Mouse (Mus musculus): ENCODE results near the gene Foxj3. TPM values are rescaled to one million over a fixed set of nuclear protein-coding genes. Genes with fewer than 3 reads are reported as not detected.
A peak's percentile ranks its signal among the peaks of the same experiment; 100 is the strongest.

Gene Foxj3
- polyA plus RNA-seq, 1 experiment from 2014 or later = 39.0 TPM

DNA sequence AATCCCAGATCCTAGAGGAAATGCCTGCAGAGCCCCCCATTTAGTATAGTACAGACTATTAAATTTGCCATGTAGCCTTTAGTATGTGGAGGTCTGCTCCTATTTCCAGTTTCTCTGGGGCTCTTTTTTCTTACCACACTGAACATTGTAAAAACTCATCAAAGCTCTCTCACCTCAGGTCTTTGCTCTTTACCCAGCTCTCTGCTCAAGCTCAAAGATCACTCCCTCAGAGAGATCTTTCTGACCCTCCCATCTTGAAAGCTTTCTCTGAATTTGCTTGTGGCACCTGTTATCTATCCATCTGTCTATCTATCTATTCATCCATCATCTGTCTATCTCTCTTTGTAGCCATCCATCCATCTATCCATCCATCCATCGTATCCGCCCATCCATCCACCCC, 128.4 kb downstream of the Foxj3 start:
- WGBS = 89% methylated on average over 2 of the region's 2 CpGs
- Histone ChIP-seq H3K9me3 (ENCODE audit: control insufficient read depth, low read length) (no peaks in the 10 kb centered on the region), H3K4me3 (replicated peaks; ENCODE audit: low read length) (no peak overlapping the region), H3K27ac (ENCODE audit: low read length) (no peak overlapping the region), H3K9ac (replicated peaks; ENCODE audit: low read depth, low read length) (no peak overlapping the region), H3K36me3 (ENCODE audit: control insufficient read depth, insufficient read depth) (no peaks in the 10 kb centered on the region), H3K4me1 (replicated peaks; ENCODE audit: control insufficient read depth, insufficient read depth, low read length) (peaks cover 13% of the 10 kb centered on the region), H3K27me3 (replicated peaks; ENCODE audit: control insufficient read depth, insufficient read depth, low read length) (no peaks in the 10 kb centered on the region), H3K4me2 (ENCODE audit: low read length) (no peak overlapping the region)
- ATAC-seq = no peak

GRCm38 (mm10) chr4:119666116-119666515, 129.3 kb downstream of the Foxj3 start:
- Histone ChIP-seq H3K27ac (ENCODE audit: low read length) (no peak overlapping the region), H3K9ac (replicated peaks; ENCODE audit: low read depth, low read length) (no peak overlapping the region), H3K9me3 (ENCODE audit: control insufficient read depth, low read length) (no peaks in the 10 kb centered on the region), H3K4me2 (ENCODE audit: low read length) (no peak overlapping the region), H3K4me1 (replicated peaks; ENCODE audit: control insufficient read depth, insufficient read depth, low read length) (peaks cover 21% of the 10 kb centered on the region), H3K27me3 (replicated peaks; ENCODE audit: control insufficient read depth, insufficient read depth, low read length) (no peaks in the 10 kb centered on the region), H3K4me3 (replicated peaks; ENCODE audit: low read length) (no peak overlapping the region), H3K36me3 (ENCODE audit: control insufficient read depth, insufficient read depth) (no peaks in the 10 kb centered on the region)
- no peak for ATAC-seq
- WGBS = 31% methylated on average over 8 of the region's 8 CpGs

- ATAC-seq = no peak
These were observed 130.7 kb downstream of the Foxj3 start for GRCm38 (mm10) chr4:119667454-119667853.

DNA sequence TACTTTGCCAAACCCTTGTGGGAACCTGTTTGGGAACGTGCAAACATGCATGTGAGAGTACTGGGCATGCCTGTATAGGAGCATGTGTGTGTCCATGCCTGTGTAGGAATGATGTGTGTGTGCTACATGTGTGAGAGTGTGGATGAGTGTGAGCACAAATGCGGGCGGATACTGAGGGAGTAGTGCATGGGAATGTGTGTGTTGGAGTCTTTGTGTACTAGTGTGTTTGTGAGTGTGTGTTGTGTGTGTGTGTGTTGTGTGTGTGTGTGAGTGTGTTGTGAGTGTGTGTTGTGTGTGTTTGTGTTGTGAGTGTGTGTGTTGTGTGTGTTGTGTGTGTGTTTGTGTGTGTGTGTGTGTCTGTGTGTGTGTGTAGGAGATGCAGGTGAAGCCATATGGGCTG, 131.4 kb downstream of the Foxj3 start:
- ATAC-seq = no peak
- Histone ChIP-seq H3K36me3 (ENCODE audit: control insufficient read depth, insufficient read depth) (no peaks in the 10 kb centered on the region), H3K4me3 (replicated peaks; ENCODE audit: low read length) (no peak overlapping the region), H3K9ac (replicated peaks; ENCODE audit: low read depth, low read length) (no peak overlapping the region), H3K9me3 (ENCODE audit: control insufficient read depth, low read length) (no peaks in the 10 kb centered on the region), H3K27ac (ENCODE audit: low read length) (no peak overlapping the region), H3K4me2 (ENCODE audit: low read length) (no peak overlapping the region), H3K27me3 (replicated peaks; ENCODE audit: control insufficient read depth, insufficient read depth, low read length) (no peaks in the 10 kb centered on the region), H3K4me1 (replicated peaks; ENCODE audit: control insufficient read depth, insufficient read depth, low read length) (peaks cover 21% of the 10 kb centered on the region)
- 91% methylated on average over 3 of the region's 3 CpGs for WGBS

More at GRCm38 (mm10) chr4:119667454-119667853, 130.7 kb downstream of the Foxj3 start:
- H3K27me3 ChIP-seq (replicated peaks; ENCODE audit: control insufficient read depth, insufficient read depth, low read length) = no peaks in the 10 kb centered on the region
- no peaks in the 10 kb centered on the region for H3K9me3 ChIP-seq (ENCODE audit: control insufficient read depth, low read length)
- no peak overlapping the region for H3K4me2 ChIP-seq (ENCODE audit: low read length)
- H3K9ac ChIP-seq (replicated peaks; ENCODE audit: low read depth, low read length) = no peak overlapping the region
- H3K27ac ChIP-seq (ENCODE audit: low read length) = no peak overlapping the region
- no peak overlapping the region for H3K4me3 ChIP-seq (replicated peaks; ENCODE audit: low read length)
- 17% methylated on average over 5 of the region's 5 CpGs for WGBS
- H3K4me1 ChIP-seq (replicated peaks; ENCODE audit: control insufficient read depth, insufficient read depth, low read length) = peaks cover 21% of the 10 kb centered on the region
- H3K36me3 ChIP-seq (ENCODE audit: control insufficient read depth, insufficient read depth) = no peaks in the 10 kb centered on the region

GRCm38 (mm10) chr4:119668596-119668995, 131.8 kb downstream of the Foxj3 start:
- 80% methylated on average over 4 of the region's 4 CpGs for WGBS
- no peak overlapping the region for H3K4me3 ChIP-seq (replicated peaks; ENCODE audit: low read length)
- H3K9ac ChIP-seq (replicated peaks; ENCODE audit: low read depth, low read length) = no peak overlapping the region
- no peak for ATAC-seq
- no peaks in the 10 kb centered on the region for H3K9me3 ChIP-seq (ENCODE audit: control insufficient read depth, low read length)
- no peak overlapping the region for H3K4me2 ChIP-seq (ENCODE audit: low read length)
- H3K4me1 ChIP-seq (replicated peaks; ENCODE audit: control insufficient read depth, insufficient read depth, low read length) = peaks cover 21% of the 10 kb centered on the region
- H3K27me3 ChIP-seq (replicated peaks; ENCODE audit: control insufficient read depth, insufficient read depth, low read length) = no peaks in the 10 kb centered on the region
- H3K36me3 ChIP-seq (ENCODE audit: control insufficient read depth, insufficient read depth) = no peaks in the 10 kb centered on the region
- no peak overlapping the region; the same call in 1 of the 2 replicates for H3K27ac ChIP-seq (ENCODE audit: low read length)

DNA sequence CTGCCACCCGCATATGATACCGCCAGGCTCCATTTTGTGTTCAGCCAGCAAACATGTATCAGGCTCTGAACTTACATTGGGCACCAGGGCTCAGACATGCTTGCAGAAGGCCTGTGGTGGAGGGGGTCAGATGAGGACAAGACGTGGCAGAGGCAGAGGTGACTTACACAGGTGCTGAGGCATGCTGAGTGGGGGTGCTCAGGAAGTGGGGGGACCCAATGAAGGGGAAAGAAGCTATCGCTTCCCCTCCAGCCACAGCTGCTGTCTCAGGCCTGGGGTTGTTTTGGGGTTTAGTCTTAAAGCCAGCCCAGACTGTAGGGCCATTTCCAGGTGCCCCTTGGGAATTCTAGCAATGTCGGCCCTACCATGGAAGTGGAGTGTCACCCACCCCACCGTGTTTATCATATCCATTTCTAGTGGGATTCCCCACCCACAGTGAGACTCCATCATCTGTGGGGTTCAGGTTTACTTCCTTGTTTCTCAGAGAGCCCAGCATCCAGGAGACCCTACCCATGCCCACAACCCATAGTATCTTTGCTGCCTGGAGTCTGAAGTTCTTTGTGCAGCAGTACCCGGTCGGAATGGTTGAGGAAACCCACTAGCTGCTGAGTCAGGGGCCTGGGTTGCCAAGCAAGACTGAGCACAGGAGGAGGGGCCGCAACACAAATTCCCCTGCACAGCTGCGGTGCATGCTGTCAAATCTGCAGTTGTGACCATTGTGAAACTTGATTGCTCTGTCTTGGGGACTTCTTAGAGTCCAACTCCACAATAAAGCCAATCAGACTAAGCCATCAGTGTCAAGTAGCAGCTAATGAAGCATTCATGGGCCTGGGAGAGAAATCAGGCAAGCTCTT, 132.8 kb downstream of the Foxj3 start:
- Histone ChIP-seq H3K9ac (replicated peaks; ENCODE audit: low read depth, low read length) (no peak overlapping the region), H3K4me3 (replicated peaks; ENCODE audit: low read length) (no peak overlapping the region), H3K4me1 (replicated peaks; ENCODE audit: control insufficient read depth, insufficient read depth, low read length) (peaks cover 21% of the 10 kb centered on the region), H3K9me3 (ENCODE audit: control insufficient read depth, low read length) (no peaks in the 10 kb centered on the region), H3K36me3 (ENCODE audit: control insufficient read depth, insufficient read depth) (no peaks in the 10 kb centered on the region), H3K27ac (ENCODE audit: low read length) (peak overlapping the region; percentile 85), H3K4me2 (ENCODE audit: low read length) (no peak overlapping the region), H3K27me3 (replicated peaks; ENCODE audit: control insufficient read depth, insufficient read depth, low read length) (no peaks in the 10 kb centered on the region)
- peak; percentile 79 for ATAC-seq
- WGBS = 49% methylated on average over 10 of the region's 10 CpGs

- WGBS = 12% methylated on average over 7 of the region's 7 CpGs
- Histone ChIP-seq H3K9me3 (ENCODE audit: control insufficient read depth, low read length) (no peaks in the 10 kb centered on the region), H3K4me3 (replicated peaks; ENCODE audit: low read length) (no peak overlapping the region), H3K36me3 (ENCODE audit: control insufficient read depth, insufficient read depth) (no peaks in the 10 kb centered on the region), H3K4me1 (replicated peaks; ENCODE audit: control insufficient read depth, insufficient read depth, low read length) (peaks cover 21% of the 10 kb centered on the region), H3K9ac (replicated peaks; ENCODE audit: low read depth, low read length) (no peak overlapping the region; the same call in 1 of the 2 replicates), H3K4me2 (ENCODE audit: low read length) (peak overlapping the region; percentile 9; the same call in 1 of the 2 replicates), H3K27ac (ENCODE audit: low read length) (peak overlapping the region; percentile 85), H3K27me3 (replicated peaks; ENCODE audit: control insufficient read depth, insufficient read depth, low read length) (no peaks in the 10 kb centered on the region)
- ATAC-seq = peak; percentile 85
These were observed 133.4 kb downstream of the Foxj3 start for GRCm38 (mm10) chr4:119670210-119670555.

DNA sequence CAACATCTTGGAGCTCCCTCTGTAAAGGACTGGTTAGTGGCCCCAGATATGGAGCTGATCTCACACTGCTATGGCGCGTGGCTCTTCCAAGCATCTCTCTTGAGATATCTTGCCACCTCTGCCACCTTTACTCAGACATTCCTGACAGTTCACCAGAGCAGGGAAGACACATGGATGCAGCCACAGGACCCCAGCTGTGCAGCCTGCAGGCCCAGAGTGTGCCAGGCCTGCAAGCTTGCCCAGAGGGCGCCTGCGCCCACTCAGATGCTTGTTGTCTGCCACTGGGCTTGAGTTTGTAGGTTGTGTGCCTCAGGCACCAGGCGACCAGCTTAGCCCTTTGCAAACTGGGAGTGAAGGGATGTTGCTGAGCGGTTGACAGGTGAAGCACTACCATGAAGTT, 133.9 kb downstream of the Foxj3 start:
- 0 out of 2 replicates have a peak, but pooled peaks have one; percentile 3 for ATAC-seq
- H3K9me3 ChIP-seq (ENCODE audit: control insufficient read depth, low read length) = no peaks in the 10 kb centered on the region
- no peak overlapping the region for H3K4me3 ChIP-seq (replicated peaks; ENCODE audit: low read length)
- peak overlapping the region; percentile 85 for H3K27ac ChIP-seq (ENCODE audit: low read length)
- H3K27me3 ChIP-seq (replicated peaks; ENCODE audit: control insufficient read depth, insufficient read depth, low read length) = no peaks in the 10 kb centered on the region
- WGBS = 79% methylated on average over 6 of the region's 6 CpGs
- peak overlapping the region; percentile 19; the same call in 1 of the 2 replicates for H3K9ac ChIP-seq (replicated peaks; ENCODE audit: low read depth, low read length)
- peaks cover 21% of the 10 kb centered on the region for H3K4me1 ChIP-seq (replicated peaks; ENCODE audit: control insufficient read depth, insufficient read depth, low read length)
- H3K36me3 ChIP-seq (ENCODE audit: control insufficient read depth, insufficient read depth) = no peaks in the 10 kb centered on the region
- no peak overlapping the region for H3K4me2 ChIP-seq (ENCODE audit: low read length)

DNA sequence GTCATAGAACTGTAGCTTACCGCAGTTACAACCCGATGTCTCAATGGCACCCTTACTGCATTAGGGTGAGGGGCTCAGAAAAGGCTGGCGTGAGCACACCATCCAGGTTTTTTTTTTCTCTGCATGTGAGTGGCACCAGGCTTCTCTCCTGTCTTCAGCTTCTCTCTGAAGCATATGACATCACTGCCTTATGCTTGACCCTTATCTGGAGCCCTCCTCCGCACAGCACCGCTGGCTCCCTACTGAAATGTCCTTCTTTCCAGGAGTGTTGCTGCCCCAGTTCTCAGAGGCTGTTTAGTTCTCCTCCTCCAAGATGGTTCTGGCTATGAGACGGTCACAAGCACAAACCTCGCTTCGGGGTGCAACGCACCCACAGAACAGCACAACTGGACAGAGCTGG, 134.4 kb downstream of the Foxj3 start:
- no peaks in the 10 kb centered on the region for H3K9me3 ChIP-seq (ENCODE audit: control insufficient read depth, low read length)
- H3K27me3 ChIP-seq (replicated peaks; ENCODE audit: control insufficient read depth, insufficient read depth, low read length) = no peaks in the 10 kb centered on the region
- peak overlapping the region; percentile 19; the same call in 1 of the 2 replicates for H3K9ac ChIP-seq (replicated peaks; ENCODE audit: low read depth, low read length)
- no peaks in the 10 kb centered on the region for H3K36me3 ChIP-seq (ENCODE audit: control insufficient read depth, insufficient read depth)
- no peak for ATAC-seq
- peaks cover 19% of the 10 kb centered on the region for H3K4me1 ChIP-seq (replicated peaks; ENCODE audit: control insufficient read depth, insufficient read depth, low read length)
- 91% methylated on average over 9 of the region's 9 CpGs for WGBS
- no peak overlapping the region for H3K4me2 ChIP-seq (ENCODE audit: low read length)
- H3K27ac ChIP-seq (ENCODE audit: low read length) = peak overlapping the region; percentile 85
- no peak overlapping the region for H3K4me3 ChIP-seq (replicated peaks; ENCODE audit: low read length)
